Mouse (Mus musculus): ENCODE data around the gene Irf1.

Gene Irf1

DNA sequence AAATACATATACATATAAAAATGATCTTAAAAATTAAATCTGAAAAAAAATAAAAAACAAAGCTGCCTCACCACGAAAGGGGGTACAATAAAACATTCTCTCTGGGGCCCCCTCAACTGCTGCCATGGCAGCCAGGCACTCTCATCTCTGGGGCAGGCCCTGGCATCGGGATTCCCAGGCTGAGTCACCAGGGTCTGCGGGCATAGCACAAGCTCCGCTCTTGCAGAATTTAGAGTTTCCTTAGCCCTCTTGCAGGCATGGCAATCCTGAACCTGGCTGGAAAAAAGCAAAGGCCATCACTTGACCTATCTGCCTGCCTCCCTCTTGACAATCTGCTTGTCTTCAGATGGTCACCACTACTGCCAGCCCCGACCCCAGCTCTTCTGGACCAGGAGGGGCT, 8.5 kb upstream of the Irf1 start:
- peak; percentile 65 for DNase-seq (ENCODE audit: inconsistent ontology term)

DNA sequence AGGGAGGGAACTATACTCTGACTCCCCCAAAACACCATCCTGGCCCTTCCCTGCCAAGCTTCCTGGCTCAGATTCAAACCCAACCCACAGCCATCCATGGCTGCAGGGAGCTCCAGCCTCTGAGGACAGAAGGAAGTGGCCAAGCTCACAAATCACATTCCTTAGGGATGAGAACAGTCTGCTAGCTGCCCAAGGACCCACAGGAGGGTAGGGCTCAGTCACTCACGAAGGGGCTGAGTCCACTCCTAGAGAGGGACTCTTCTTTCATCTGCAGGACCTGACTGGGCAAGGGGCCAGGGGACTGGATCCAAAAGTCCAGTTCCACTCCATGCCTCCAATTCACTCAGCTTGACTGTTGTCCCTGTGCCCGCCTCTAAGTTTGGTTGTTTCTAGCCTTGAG, 8.0 kb upstream of the Irf1 start:
- peak; percentile 96 for DNase-seq (ENCODE audit: inconsistent ontology term)

DNA sequence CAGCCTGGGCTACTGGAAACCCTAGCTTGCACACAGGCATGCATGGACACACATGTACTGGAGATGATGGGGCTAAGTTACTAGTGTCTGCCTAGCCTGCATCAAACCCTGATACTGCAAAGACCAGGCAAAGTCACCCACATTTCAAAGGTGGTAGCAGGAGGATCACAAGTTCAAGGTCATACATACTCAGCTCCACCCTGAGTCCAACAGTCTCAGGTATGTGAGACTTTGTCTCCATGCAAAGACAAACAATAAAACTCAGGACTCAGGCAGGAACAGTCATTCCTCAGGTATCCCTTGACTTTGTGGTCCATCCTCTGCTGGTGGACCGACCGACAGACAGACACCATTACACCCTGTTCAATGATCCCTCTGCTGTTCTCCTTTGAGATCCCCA, 7.4 kb upstream of the Irf1 start:
- no peak for DNase-seq (ENCODE audit: inconsistent ontology term)

DNA sequence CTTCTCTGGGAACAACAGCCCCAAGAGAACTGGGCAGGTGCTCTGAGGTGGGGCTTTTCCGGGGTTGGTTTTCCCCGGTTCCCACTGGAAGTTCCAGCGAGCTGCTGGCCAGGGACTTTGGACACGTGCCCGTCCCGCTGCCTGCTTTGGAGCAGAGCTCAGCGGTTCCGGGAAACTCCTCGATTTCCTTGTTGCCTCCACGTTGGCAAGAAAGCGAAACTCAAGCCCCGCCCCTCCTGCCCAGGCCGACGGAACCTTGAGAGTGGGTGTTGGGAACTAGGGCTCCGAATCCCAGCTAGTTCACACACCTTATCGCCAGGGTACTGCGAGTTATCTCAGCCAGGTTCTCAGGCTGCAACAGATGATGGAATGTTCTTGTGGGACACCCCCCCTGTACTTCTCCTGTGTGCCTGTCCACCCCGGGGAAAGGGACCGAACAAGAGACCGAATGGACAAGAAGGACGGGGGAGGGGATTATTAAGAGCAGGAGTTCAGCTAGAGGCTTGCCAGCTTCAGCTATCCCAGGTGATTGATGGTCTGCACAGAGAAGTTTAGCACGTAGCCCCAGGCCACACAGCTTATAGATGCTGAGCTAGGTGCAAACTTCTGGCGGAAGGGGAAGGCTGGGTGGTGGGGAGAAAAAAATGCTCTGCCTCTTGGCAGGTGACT, 6.9 kb upstream of the Irf1 start:
- peak; percentile 89 for DNase-seq (ENCODE audit: inconsistent ontology term)

DNA sequence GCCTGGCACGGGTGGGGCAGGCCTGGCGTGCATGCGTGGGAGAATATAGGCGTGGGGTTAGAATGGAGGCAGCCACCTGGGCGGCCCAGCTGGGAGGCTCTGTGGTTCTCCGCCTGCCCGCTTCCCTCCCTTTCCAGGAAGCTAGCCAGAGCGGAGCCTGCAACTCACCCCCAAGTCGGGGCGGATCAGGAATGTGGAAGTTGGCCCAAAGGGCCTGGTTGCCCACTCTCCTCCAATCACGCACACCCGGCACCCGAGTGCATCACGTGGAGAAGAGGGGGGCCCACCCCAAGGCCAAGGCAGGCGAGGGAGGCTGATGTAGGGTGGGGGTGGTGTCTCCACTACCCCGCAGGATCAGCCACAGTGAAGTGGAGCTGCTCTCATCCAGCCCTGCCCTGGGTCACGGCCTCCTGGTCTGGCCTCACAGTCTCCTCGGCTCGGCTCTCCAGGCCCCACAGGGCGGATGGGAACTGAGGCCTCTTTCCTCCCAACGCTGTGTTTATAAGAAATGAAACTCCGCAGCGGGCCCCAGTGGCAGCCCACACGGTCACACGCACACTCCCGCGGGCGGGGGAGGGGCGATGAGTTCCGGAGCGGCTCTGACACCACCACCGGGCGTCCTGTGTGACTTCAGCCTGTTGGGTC, 6.2 kb upstream of the Irf1 start:
- DNase-seq (ENCODE audit: inconsistent ontology term) = peak; percentile 98

DNA sequence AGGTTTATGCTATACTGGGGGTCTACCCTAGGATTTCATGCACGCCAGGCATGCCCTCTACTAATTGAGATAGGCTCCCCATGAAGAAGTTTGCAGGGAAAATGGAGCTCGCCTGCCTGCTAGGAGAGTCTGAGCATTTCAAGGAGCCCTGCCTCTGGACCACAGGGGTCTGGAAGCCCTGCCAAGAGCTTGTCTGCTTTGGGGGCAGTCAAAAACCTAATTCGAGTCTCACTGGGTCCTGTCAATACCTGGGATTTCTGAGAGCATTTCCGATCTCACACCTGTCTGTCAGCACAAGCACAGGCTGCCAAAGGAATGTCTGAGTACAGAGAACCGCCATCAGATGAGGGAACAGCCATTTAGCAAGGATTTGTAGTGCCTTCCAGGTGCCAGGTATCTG, 5.2 kb upstream of the Irf1 start:
- DNase-seq (ENCODE audit: inconsistent ontology term) = no peak

DNA sequence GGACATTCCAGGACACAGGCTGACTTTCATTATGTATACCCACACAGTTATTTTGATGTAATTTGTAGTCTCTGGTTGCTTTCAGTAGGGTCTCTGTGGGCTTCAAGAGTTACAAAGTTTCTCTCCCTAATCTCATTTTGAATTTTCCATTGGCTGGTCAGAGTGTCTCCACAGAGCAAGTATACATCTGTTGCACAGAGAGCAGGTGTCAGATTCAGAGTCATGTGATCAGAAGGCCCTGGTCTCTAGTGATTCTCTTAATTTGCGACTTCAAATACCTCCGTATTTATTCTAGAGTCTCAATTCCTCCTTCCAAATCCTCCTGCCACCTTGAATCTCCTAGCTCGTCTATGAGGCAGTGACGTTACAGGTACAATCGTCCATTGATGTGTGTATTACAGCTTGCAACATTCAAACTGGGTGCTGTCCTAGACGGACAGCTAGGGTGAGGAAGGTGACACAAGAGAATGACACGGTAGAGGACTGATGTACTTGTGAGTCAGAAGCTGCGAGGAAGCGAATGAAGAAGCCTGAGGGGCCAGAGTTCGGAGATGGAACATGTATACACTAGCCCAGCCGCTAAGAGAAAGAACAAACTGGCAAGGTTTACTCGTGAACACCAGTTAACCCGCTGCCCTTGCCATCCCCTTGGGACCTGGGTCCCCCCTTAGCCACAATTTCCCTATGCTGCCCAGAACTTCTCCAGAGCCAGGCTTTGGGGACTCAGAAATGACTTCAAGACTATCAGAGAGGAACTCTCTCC, 1.2 kb upstream of the Irf1 start:
- no peak for DNase-seq (ENCODE audit: inconsistent ontology term)

DNA sequence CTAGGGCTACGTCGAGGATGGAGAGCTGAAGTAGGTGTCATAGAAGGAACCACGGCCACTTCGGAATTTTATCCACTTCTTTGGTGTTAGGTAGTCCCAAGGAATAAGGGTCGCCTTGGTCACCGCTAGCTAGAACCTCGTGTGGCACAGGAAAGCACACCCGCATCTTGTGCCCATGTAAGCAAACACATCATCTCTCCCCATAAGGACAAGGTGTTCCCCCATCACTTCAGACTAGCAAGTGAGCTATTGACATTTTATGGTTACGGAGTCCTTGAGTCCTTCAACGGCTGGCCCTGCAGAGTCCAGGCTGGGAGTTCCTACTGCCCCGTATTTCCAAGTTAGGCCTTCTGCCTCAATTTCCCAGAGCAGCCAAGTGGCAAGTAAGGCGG, 633 bp upstream of the Irf1 start:
- no peak for DNase-seq (ENCODE audit: inconsistent ontology term)

DNA sequence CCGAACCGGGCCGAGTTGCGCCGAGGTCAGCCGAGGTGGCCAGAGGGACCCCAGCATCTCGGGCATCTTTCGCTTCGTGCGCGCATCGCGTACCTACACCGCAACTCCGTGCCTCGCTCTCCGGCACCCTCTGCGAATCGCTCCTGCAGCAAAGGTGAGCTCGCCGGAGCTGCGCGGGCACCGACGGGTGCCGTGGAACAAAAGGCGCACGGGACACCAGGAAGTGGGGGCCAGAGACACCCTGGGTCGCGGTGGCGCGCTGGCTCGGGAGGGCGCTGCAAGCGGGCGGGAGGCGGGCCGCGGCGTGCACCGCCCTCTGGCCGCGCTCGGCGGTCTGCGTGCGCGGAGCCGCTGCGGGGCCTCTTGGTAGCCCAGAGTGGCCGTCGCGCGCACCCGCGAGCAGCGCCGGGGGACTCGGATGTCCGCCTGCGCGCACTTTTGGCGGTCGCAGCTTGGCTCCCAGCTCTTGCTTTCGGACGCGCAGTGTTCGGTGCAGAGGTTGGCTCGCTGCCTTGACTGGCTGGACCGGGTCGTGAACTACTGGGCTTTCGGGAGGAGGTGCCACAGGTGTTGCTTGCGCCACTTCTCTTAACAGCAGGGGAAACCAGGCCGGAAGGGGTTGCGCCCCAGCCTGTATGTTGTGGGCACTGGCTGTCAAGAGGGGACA, 444 bp downstream of the Irf1 start:
- peak; percentile 87 for DNase-seq (ENCODE audit: inconsistent ontology term)

DNA sequence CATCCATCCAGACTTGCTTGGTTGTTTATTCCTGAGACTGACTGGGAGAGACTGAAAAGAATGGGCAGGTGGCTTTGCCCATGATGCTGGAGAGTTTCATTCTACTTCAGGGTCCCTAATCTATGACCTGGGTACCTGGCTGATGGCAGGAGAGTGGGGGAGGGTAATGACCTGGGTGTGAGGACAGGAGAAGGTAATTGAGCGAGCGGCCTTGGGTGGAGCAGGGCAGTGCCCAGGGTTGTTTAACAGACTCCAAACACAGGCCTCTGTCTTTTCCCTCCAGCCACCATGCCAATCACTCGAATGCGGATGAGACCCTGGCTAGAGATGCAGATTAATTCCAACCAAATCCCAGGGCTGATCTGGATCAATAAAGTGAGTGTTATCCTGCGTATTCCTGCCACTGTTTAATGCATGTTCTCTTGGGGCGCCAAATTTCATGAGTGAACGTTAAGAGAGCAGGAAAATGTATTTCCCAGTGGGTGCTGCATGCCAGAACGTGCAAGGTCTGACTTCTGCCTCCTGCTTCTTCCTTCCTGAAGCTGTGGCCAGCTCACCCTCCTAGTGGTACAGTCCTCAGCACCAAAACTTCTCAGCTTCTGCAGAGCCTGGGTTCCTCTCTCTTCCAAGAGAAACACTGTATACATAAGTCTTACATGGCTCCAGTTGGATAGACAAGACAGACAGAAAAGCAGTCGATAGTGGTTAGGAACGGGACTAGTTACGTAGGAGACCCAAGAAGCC, 1.4 kb downstream of the Irf1 start:
- no peak for DNase-seq (ENCODE audit: inconsistent ontology term)

DNA sequence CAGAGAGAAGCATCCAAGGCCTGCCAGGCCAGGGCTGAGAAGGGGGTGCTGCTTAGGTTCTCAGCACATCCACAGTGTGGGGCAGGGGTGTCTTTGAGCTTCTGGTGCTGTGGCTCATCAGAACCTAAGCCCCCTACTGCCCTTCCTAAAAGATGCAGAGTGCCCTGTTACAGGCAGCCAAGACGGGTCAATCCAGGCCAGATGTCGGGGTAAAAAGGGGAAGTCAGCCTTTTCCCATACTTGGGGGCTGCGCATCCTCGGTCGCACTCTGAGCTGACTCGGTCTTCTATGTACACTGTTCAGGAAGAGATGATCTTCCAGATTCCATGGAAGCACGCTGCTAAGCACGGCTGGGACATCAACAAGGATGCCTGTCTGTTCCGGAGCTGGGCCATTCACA, 2.7 kb downstream of the Irf1 start:
- no peak for DNase-seq (ENCODE audit: inconsistent ontology term)

DNA sequence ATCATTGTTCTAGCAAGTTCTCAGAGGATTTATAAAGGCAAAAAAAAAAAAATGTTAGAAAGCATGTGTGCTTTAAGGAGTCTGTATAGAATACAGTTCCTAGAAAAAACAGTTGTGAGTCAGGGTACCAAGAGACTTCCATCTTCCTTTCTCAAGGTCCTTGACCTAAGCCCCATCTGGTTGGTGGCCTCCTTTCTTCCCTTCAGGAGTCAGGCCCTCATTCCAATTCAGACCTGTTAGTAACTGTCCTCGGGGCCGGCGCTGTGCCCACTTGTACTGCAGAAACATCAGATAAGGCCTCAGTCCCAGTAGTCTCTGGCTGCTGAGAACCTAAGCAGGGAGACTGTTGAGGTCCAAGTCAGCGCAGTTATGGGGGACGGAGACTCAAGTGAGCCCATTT, 3.3 kb downstream of the Irf1 start, which contains the start of gene Gm17334:
Gene Gm17334, minus strand, starts transcription at position 101 of the 400 bp plus-strand sequence.
- no peak for DNase-seq (ENCODE audit: inconsistent ontology term)

DNA sequence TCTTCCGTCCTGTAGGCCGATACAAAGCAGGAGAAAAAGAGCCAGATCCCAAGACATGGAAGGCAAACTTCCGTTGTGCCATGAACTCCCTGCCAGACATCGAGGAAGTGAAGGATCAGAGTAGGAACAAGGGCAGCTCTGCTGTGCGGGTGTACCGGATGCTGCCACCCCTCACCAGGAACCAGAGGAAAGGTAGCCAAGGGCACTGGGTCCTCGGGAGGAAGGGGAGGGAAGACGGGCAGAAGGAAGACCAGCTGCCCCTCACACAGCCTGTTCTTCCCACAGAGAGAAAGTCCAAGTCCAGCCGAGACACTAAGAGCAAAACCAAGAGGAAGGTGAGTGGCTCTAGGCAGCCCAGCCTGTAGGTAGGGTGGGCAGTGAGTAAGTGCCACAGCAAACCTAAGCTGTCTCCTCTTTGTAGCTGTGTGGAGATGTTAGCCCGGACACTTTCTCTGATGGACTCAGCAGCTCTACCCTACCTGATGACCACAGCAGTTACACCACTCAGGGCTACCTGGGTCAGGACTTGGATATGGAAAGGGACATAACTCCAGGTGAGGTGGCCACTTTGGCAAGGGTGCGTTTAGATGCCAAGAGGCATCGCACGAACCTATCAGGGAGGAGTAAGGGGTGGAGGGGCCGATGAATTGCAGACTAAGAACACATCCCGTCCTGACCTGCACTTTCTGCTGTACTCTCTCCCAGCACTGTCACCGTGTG, 4.0 kb downstream of the Irf1 start:
- DNase-seq (ENCODE audit: inconsistent ontology term) = no peak

DNA sequence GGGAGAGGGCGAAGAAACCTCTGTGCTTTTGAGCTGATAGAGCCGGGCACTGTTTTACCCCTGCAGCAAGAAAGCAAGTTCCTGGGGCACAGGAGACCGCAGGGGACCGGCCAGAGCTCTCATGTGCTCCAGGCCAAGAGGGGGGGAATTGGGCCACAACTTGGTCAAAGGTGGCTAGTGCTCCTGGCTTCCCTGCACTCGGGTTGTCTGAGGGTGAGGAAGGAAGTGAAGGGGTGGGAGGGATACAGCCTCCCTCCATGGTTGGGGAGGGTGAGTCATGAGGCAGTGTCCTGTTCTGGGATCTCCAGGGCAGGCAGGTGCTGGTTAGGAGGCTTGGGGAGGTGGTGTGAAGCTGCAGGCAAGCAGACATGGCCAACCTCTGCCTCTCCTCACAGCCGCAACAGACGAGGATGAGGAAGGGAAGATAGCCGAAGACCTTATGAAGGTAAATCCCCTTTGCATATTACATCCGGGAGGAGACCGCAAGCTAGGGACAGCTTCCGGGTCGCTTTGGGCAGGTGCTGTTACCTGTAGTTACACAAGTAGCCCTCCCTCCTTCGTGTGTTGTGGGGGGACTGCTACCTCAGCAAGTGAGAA, 4.9 kb downstream of the Irf1 start:
- no peak for DNase-seq (ENCODE audit: inconsistent ontology term)

DNA sequence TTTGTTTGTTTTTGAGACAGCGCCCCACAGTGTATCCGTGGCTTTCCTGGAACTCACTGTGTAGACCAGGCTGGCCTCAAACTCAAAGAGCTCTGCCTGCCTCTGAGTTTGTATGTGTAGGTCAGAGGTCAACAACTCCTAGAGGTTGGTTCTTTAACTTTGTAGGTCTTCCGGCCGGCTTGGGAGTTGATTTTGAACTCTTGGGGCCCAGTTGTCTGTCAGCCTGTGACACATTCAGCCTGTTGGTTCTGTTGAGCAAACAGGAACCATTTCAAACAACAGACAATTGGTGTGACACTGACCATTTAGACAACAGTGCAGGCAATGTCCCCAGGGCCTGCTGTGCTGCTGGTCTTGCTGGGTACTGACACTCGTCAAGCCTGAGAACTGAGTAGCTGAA, 7.9 kb downstream of the Irf1 start:
- no peak for DNase-seq (ENCODE audit: inconsistent ontology term)

DNA sequence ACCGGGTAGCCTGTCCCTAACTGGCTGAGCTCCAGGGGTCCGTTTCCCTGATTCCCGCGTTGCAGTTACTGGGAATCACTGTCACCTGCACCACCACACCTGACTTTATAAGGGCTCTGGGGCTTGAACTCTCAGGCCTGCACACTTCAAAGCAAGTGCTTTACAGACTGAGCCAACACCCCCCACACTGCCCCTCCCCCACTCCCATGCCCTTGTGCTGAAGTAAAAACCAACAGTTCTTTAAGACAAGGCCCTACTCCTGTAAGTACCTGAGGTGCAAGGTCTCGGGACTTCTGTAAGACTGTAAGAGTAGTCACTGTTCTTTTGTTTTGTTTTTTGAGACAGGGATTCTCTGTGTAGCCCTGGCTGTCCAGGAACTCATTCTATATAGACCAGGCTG, 8.6 kb downstream of the Irf1 start:
- DNase-seq (ENCODE audit: inconsistent ontology term) = no peak

DNA sequence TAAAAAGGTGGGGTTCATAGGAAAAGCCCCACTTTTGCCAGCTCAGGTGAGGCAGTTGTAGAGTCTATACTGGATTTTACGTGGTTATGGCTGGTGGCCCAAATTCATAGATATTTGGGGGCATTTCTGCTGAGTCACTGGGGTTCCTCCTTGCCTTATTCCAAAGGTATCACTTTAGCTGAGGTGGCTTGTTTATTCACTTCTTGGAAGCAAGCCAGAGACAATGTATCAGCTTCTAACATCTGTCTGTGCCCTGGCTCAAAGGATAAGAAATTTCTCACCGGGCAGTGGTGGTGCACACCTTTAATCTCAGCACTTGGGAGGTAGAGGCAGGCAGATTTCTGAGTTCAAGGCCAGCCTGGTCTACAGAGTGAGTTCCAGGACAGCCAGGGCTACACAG, 10.0 kb downstream of the Irf1 start:
- DNase-seq (ENCODE audit: inconsistent ontology term) = no peak

DNA sequence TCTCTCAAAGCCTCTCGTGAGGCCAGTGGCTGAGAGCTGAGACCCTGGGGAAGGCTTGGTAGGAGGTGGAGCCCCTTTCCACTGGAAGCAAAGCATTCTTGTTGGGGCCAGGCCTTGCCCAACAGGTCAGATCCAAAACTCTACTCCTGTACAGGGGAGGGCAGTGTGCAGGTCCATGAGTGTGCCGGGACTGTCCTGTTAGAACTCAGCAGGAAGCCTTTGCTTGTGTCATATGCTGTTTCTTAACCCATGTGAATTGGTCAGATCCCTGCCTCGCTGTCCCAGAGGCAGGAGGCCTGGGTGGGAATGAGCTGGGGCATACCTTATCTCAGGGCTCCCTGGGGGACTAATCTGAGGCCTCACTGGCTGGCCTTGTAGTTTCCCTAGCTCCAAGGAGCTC, 10.4 kb downstream of the Irf1 start:
- DNase-seq (ENCODE audit: inconsistent ontology term) = no peak

DNA sequence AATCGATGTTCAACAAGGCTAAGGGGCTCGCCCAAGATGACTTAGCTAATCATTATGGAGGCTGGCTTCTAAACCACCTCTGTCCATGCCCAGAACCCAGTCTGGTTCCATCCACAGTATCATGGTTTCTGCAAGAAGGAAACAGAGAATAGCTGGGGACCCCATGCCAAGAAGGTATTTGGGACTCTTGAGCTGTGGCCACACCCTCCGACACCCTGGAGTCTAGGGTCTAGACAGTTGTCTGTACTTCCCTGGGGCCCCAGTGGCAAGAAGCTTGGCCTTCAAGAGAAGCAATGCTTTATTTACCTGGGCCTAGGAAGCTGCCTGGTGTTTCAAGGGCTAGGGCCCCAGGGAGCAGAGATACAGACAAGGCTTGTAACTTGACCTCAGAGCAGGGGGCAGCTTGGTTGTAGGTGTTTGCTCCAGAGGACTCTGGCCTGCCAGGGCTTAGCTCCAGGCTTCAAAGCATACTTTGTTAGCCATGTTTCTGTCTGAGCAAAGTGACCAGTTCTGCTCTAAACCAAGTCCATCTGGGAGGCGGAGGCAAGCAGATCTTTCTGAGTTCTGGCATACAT, 11.5 kb downstream of the Irf1 start:
- no peak for DNase-seq (ENCODE audit: inconsistent ontology term)

DNA sequence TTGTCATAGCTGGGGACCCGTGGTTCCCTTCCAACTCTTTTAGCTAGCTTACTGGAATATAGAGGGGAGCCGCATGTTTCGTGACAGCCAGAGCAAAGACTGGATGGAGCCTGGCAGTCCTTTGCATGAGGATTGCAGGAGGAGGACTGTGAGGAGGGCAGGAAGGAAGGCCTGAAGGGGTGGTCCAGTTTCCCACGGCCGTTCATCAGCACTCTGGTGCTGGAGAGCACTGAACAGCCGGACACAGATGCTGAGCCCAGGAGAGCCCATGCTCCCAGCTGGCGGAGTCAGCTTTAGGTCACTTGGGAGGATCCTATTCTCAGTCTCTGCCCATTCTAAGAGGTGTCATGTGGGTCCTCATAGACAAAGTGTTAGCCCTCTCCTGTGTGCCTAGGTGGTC, 12.2 kb downstream of the Irf1 start:
- no peak for DNase-seq (ENCODE audit: inconsistent ontology term)
